Mouse (Mus musculus): ENCODE data around the gene Daxx.
A peak's percentile ranks its signal among the peaks of the same experiment; 100 is the strongest.
"Not testable (repeated sequence)": the region's sequence is repeated elsewhere in the genome, so short reads cannot be mapped to it uniquely, and the experiment has no call there.

The Daxx gene

DNA sequence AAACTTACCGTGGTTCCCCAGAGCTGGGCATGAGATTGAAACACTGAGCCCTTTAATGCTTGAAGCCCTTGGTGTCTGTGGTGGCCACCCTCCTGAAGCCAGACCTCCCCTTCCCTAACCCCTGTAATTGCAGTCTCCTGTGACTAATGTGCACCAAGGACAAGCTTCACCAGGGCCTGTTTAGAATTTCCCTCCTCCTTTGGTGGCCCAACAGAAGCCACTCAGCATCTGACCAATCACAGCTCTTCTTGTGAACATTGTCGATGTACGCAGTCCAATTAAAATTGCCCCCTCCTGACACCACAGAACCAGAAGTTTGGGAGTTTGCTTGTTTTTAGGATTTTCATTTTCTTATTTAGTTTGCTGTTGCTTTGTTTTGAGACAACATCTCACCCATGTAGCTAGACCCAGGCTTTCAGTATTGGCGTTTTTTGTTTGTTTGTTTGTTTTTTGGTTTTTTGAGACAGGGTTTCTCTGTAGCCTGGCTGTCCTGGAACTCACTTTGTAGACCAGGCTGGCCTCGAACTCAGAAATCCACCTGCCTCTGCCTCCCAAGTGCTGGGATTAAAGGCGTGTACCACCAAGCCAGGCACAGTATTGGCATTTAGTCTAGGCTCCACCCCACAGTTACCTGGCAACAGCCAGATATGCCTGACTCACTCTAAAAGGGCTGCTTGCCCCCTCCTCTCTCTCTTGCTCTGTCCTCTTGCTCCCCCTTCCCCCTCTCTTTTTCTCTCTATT is 5.1 kb upstream of the Daxx start:
- DNase-seq (ENCODE audit: low spot score), result not testable (repeated sequence)

DNA sequence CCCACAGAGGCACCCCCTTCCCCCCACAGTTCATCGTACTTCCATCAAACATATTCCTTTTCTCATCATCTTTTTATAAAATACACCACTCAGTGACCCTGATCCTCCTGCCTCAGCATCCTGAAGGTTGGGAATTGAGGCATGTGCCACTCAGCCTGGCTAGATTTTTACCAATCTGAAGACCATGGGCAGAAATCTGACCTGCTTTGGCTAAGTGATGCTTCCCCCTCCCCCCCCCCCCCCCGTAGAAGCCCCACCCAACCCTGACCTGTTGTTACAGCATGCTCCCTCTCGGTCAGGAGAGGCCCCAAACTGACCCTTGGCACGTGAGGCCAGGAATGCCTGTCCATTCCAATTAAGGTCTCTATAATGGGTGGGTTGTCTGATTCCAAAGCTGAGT is 4.4 kb upstream of the Daxx start, which contains the start of gene Platr17:
Platr17 (plus strand) TSS at position 301 of the 400 bp plus-strand sequence.
- DNase-seq (ENCODE audit: low spot score), result not testable (repeated sequence)

DNA sequence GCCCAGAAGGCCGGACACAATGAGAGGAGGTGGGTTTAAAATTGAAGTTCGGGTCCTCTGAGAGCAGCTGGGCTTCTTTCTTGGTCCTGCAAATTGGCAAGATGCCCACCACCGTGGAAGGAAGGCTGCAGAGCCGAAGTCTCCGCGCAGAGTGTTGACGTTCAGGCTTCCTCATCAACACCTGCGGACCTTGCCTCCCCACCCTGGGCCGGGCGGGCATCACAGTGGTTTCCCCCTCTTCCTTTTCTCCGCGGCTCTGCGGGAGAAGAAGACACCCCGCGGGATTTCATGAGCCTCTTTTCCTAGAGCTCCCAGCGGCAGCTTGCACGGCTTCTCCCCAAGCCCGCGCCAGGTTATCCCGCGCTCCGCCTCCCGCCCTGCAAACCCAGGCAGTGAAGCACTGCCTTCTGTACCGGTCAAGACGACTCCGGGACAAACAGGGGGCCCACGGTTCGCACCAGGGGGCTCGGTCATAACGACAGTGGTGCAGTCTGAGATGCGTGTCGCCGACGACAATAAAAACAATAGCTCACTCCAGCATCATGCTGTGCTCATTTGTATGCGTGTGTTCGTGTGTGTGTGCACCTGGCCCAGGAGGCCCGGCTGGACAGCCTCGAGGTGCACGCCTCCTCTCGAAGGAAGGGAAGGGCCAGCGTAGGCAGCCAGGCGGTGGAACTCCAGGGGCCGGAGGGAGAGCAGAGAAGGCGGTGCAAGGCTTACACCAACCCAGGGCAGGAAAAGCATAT is 710 bp upstream of the Daxx start:
- no peak for DNase-seq (ENCODE audit: low spot score)

DNA sequence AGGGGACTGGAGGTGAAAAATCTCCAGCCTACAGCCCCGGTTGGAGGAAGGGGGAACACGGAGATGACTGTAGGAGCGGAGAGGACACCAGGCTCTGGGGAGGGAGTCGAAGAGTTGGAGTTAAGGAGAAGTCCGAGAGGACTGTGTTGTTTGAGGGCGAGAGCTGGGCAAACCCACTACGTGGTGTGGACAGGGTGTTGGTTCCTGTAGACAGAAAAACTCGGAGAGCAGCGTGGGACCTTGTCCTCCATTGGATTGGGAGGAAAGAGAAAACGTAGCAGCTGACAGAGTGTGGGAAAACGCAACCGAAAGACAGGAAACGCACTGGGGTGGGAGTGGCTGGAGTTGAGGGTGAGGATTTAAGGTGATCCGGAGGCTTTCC is 646 bp downstream of the Daxx start:
- DNase-seq (ENCODE audit: low spot score), result no peak

DNA sequence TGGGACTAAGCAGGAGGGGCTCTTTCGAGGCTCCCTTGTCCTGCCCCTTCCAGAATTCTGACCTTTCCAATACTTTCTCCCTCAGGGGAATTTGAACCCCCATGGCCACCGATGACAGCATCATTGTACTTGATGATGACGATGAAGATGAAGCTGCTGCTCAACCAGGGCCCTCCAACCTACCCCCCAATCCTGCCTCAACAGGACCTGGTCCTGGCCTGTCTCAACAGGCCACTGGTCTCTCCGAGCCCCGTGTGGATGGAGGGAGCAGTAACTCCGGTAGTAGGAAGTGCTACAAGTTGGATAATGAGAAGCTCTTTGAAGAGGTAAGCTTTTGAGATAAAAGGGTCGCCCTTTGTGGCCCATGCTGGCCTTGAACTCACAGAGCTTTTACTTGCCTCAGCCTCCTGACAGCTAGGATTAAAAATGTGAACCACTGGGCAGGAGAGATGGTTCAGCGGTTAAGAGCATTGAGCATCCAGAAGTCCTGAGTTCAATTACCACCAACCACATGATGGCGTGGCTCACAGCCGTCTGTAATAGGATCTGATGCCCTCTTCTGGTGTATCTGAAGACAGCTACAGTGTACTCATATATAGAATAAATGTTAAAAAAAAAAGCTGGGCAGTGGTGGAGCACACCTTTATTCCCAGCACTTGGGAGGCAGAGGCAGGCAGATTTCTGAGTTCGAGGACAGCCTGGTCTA is 1.3 kb downstream of the Daxx start:
- DNase-seq (ENCODE audit: low spot score), result no peak

DNA sequence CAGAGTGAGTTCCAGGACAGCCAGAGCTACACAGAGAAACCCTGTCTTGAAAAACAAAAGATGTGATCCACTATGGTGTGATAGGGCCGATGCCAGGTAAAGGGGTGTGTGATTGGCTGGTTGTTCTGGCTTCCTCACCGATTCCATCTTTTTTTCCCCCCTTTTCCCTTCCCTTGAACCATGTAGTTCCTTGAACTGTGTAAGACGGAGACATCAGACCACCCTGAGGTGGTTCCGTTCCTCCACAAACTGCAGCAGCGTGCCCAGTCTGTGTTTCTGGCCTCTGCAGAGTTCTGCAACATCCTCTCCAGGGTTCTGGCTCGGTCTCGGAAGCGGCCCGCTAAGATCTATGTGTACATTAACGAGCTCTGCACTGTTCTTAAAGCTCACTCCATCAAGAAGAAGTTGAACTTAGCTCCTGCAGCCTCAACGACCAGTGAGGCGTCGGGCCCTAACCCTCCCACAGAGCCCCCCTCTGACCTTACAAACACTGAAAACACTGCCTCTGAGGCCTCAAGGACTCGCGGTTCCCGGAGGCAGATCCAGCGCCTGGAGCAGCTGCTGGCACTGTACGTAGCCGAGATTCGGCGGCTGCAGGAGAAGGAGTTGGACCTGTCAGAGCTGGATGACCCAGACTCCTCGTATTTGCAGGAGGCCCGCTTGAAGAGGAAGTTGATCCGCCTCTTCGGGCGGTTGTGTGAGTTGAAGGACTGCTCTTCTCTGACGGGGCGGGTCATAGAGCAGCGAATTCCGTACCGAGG is 2.0 kb downstream of the Daxx start:
- no peak for DNase-seq (ENCODE audit: low spot score)

DNA sequence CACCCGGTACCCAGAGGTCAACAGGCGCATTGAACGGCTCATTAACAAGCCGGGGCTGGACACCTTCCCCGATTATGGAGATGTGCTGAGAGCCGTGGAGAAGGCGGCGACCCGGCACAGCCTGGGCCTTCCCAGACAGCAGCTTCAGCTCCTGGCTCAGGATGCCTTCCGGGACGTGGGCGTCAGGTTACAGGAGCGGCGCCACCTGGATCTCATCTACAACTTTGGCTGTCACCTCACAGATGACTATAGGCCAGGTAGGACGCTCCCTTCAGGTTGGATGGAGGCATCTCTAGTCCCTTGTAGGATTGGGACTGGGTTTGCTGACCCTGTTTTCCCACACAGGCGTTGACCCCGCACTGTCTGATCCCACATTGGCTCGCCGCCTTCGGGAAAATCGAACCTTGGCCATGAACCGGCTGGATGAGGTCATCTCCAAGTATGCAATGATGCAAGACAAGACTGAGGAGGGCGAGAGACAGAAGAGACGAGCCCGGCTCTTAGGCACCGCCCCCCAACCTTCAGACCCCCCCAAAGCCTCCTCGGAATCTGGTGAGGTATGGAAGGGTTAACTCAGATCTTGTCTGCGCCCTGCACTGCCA is 2.7 kb downstream of the Daxx start:
- DNase-seq (ENCODE audit: low spot score), result no peak

DNA sequence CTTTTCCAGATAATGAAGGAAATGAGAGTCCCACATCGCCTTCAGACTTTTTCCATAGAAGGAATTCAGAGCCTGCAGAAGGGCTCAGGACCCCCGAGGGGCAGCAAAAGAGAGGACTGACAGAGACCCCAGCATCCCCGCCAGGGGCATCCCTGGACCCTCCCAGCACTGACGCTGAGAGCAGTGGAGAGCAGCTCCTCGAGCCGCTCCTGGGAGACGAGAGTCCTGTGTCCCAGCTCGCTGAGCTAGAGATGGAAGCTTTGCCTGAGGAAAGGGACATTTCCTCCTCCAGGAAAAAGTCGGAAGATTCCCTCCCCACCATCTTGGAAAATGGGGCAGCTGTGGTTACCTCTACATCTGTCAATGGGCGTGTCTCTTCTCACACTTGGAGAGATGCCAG is 4.0 kb downstream of the Daxx start:
- DNase-seq (ENCODE audit: low spot score), result no peak

DNA sequence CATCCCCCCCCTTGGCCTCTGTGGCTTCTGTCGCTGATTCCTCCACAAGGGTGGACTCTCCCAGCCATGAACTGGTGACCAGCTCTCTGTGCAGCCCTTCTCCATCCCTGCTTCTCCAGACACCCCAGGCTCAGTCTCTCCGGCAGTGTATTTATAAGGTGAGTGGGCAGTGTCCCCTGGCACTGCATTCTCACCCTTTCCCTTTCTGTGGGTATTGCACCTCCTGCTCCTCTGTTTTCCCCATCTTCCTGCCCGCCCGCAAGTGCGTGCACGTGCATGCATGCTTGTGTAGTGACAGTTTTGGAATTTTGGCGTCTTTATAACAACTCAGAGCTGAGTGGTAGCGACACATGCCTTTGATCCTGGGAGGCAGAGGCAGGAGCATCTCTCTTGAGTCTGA is 4.7 kb downstream of the Daxx start:
- DNase-seq (ENCODE audit: low spot score), result no peak

DNA sequence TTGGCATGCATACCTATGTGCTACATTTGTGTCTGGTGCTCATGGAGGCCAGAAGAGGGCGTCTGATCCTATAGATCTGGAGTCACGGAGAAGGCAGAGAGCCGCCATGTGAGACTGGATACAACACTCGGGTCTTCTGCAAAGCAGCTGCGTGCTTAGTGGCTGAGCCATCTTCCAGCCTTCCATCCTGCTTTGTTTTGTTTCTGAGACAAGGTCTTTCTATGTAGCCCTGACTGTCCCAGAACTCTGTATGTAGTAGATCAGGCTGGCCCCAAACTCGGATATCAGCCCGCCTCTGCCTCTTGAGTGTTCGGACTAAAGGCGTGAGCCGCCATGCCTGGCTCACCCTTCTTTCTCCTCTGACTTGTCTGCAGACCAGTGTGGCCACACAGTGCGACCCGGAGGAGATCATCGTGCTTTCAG is 5.8 kb downstream of the Daxx start:
- DNase-seq (ENCODE audit: low spot score), result no peak

DNA sequence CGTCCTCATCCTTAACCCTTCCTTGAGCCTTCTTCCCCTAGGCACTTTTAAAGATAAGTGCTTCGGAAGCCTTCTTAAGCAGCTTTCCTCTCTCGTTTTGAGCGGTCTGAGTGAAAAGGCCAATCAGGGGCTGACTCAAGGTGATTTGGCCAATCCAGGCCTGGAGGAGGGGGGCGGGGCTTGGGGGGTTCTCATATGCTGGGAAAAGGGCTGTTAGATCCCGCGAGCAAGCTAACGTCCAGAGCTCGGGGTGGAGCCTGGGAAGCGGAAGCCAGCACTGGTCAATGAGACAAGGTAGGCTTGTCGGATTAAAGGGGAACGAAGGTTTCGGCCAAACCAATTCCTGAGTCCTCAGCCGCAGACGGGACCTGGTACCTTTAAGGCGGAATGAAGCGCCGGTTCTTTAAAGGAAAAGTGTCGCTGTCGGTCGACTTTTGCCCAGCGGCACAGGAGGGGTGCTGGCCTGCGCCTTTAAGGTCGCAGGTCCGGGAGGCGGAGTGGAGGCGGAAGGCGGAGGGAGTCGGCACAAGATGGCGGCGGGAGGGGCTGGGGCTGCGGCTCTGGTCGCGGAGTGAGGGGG is 6.5 kb downstream of the Daxx start, which contains the start of the genes Tapbp and Zbtb22:
Tapbp (plus strand) TSS at position 229 of the 580 bp plus-strand sequence.
Zbtb22 (plus strand) TSS at position 234 of the 580 bp plus-strand sequence.
- DNase-seq (ENCODE audit: low spot score), result peak; percentile 99

DNA sequence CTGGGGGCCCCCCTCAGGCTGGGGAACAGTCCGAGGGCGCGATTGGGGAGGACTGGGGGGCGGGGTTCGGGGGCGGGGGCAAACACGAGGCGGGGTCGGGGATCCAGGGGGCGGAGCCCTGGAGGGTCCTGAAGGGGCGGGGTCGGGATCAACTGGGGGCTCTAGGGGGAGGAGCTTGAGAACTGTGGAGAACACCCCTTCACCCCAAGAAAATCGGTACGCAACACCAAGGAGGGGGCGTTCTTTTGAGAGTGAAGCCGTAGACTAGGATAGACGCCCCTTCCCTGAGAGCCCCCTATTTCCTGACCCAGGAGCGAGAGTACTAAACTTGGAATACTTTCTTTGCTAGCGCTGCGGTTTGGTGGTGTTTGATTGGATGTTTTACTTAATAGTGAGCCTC is 7.1 kb downstream of the Daxx start:
- DNase-seq (ENCODE audit: low spot score), result no peak

DNA sequence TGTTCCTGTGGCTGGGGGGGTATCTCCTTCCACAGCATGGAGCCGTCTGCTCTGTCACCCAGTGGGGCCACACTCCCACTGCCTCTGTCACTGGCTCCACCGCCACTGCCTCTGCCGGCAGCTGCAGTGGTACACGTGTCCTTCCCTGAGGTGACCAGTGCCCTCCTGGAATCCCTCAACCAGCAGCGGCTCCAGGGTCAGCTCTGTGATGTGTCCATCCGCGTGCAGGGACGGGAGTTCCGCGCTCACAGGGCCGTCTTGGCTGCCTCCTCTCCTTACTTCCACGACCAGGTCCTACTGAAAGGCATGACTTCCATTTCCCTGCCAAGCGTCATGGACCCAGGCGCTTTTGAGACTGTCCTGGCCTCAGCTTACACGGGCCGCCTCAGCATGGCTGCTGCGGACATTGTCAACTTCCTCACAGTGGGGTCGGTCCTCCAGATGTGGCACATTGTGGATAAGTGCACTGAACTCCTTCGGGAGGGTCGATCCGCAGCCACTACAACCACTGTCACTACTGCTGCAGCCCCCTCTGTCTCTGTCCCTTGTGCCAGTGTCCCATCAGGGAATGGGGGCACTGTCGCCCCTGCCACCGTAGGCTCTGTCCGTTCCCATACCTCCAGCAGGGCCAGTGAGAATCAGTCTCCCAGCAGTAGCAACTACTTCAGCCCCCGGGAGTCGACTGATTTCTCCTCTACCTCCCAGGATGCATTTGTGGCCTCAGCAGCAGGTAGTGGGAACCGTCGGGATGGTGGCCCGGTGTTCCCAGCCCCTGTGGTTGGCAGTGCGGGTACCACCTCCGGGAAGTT is 7.8 kb downstream of the Daxx start:
- no peak for DNase-seq (ENCODE audit: low spot score)

DNA sequence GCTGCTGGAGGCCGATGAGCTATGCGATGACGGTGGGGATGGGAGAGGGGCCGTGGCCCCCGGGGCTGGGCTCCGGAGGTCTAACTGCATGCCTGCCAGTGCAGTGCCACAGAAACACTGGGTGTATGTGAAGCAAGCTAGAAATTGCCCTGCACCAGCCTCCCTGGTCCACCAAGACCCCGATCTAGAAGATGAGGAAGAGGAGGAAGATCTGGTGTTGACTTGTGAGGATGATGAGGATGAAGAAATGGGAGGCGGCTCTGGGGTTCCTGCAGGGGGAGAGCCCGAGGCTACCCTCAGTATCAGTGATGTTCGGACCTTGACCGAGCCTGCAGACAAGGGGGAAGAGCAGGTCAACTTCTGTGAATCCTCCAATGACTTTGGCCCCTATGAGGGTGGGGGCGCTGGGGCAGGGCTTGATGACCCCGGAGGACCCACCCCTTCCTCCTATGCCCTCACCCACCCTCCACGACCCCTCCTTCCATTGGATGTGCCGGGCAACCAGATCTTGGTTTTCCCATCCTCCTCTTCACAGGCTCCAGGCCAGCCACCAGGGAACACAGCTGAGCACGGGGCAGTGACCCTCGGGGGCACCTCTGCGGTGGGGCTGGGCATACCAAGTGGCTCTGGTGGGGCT is 8.6 kb downstream of the Daxx start:
- no peak for DNase-seq (ENCODE audit: low spot score)

DNA sequence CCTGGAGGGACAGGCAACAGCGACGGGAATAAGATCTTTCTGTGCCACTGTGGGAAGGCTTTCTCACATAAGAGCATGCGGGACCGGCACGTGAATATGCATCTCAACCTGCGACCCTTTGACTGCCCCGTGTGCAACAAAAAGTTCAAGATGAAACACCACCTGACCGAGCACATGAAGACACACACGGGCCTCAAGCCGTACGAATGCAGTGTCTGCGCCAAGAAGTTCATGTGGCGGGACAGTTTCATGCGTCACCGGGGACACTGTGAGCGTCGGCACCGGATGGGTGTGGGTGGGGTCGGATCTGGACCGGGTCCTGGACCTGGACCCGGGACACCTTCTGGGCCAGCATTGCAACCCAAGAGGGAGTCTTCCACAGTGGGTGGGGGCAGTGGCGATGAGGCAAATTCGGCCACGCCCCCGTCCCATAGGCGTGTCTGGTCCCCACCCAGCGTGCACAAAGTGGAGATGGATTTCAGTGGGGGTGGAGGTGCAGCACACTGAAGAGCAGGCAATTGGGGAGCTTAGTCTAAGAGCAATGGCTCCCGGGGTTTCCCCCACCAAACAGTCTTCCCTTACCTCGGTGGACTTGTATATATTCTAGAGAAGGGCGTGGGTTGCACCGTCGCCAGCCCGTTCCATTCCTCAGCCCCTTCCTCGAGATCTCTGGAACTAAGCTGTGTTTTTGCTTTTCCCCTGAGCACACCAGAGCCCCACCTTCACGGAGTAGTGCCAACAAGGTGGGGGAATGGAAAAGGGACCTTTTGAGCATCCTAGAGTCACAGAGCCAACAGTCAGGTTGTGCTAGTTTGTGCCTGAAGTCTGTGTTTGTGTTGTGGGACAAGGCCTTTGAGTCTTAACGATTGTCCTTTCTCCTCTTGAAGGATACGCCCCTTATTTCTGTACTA is 9.3 kb downstream of the Daxx start:
- DNase-seq (ENCODE audit: low spot score), result no peak

DNA sequence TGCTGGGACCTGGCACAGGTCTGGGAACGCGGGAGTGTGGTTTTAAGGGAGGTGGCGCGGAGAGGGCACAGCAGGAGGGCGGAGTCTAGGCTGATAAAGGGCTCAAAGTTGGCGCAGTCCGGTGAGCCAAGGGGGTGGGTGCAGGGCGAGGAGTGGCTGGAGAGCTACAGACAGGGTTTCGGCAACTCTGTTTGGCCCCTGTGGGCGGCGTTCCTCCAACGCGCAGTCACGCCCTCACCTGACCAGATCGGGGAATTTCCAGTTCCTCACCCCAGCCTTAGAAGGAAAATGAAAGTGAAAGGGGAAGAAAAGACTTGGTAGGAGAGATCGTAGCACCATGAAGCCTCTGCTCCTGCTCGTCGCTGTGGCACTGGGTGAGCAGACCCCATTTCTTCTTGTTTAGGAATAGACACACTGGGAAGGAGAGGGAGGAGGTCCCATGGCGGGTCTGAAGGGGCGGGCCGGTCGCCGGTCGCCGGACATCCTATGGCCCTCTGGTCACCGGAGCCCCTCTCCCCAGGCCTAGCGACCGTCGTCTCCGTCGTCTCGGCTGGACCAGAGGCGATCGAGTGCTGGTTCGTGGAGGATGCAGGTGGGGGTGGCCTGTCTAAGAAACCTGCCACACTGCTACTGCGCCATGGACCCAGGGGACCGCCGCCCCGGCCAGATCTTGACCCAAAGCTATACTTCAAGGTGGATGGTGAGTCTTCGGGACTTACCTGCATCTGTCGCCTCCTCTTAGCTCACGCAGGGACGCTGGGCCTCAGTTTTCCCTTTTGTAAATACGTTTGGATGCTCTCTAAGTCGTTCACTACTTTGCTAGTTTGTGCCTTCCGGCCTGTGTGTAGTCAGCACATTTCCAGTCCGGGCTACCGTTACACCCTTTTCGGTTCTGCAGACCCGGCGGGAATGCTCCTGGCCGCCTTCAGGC is 10.4 kb downstream of the Daxx start:
- peak; percentile 58 for DNase-seq (ENCODE audit: low spot score)

DNA sequence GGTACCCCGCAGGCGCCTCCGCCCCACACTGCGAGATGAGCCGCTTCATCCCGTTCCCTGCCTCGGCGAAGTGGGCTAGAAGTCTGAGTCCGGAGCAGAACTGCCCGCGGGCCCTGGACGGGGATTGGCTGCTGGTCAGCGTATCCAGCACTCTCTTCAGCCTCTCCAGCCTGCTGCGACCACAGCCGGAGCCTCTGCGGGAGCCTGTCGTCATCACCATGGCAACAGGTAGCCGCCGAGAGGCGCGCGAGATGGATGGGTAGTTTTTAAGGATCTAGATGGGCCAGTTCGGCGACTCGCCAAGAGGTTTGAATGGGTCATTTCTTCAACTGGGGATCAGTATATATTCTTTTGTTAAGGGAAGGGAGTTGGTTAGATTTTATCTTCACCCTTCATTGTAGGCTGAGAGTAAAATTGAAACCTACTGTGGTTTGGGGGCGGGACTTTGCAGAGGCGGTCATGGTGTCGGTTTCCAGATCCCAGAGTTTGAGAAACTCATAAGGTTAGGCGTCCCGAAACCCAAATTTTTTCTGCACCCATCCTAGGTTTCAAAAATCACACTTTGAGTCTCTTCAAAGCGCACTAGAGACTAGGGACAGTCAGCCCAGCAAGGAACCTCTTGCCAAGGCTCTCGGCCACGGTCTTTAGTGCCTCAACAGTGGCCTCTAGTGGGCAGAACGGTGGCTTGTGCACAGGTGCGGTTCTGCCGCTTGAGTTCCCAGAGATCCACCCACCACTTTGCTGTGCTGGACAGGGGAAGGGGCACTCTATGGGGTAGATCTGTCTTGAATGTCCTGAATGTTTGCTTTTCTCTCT is 11.3 kb downstream of the Daxx start:
- peak; percentile 84 for DNase-seq (ENCODE audit: low spot score)

Data from yolk sac, embryonic 10.5 days (tissue).